Mouse (Mus musculus) limb, embryonic 11.5 days (tissue): Measurements from ENCODE around the gene Rpl38. TPM values are rescaled to one million over a fixed set of nuclear protein-coding genes. Genes with fewer than 3 reads are reported as not detected.
A peak's percentile ranks its signal among the peaks of the same experiment; 100 is the strongest.

ENCODE experiments used
- ATAC-seq: fragments of 200-750 bp; cut with Nextera tagmentation; 2 replicates; pipeline ENCODE4 v1.8.0; 2017; ENCODE audit warnings: low read depth; ENCODE audit not compliant: insufficient number of reproducible peaks, low FRiP score, low TSS enrichment
- DNase-seq: peaks from one replicate; pipeline ENCODE4 v3.0.0-alpha.2; 2015; ENCODE audit warnings: low spot score
- H3K27ac ChIP-seq: fragments of 300-500 bp; sonication (generic); replicated peaks from 2 replicates; pipeline ENCODE4 v1.5.1; 2014; ENCODE audit warnings: low read depth, mild to moderate bottlenecking, low read length
- H3K27me3 ChIP-seq: fragments of 300-500 bp; sonication (generic); 2 replicates; pipeline ENCODE4 v1.6.1; 2014; ENCODE audit warnings: mild to moderate bottlenecking, low read length, mixed read lengths; ENCODE audit not compliant: control insufficient read depth, insufficient read depth
- H3K36me3 ChIP-seq: fragments of 300-500 bp; sonication (generic); 2 replicates; pipeline ENCODE4 v1.6.1; 2014; ENCODE audit warnings: mild to moderate bottlenecking, low read length, moderate library complexity, mixed read lengths; ENCODE audit not compliant: control insufficient read depth, insufficient read depth
- H3K4me1 ChIP-seq: fragments of 300-500 bp; sonication (generic); 2 replicates; pipeline ENCODE4 v1.6.1; 2014; ENCODE audit warnings: low read length, mixed read lengths; ENCODE audit not compliant: control insufficient read depth, insufficient read depth
- H3K4me2 ChIP-seq: fragments of 300-500 bp; sonication (generic); 2 replicates; pipeline ENCODE4 v1.6.1; 2014; ENCODE audit warnings: low read depth, mild to moderate bottlenecking, moderate library complexity; ENCODE audit not compliant: severe bottlenecking
- H3K4me3 ChIP-seq: fragments of 300-500 bp; sonication (generic); 2 replicates; pipeline ENCODE4 v1.5.1; 2014; ENCODE audit warnings: low read depth, low read length
- H3K9ac ChIP-seq: fragments of 300-500 bp; sonication (generic); 2 replicates; pipeline ENCODE4 v1.6.1; 2014; ENCODE audit warnings: mild to moderate bottlenecking, low read length
- H3K9me3 ChIP-seq: fragments of 300-500 bp; sonication (generic); 2 replicates; pipeline ENCODE4 v1.6.1; 2016; ENCODE audit warnings: low read length; ENCODE audit not compliant: control insufficient read depth
- WGBS: fragments of 180-500 bp; shearing (Covaris S2); extraction: QIAGEN DNeasy Blood & Tissue Kit; methylation state at CpG from one replicate; pipeline ENCODE4 v1.1.7; 2014; 5-methylcytosine and 5-hydroxymethylcytosine counted together
- polyA plus RNA-seq: library from polyadenylated mRNA; unstranded; fragments of >200 nt; fragmentation: Nextera tagmentation; extraction: Ambion mirVana; gene quantifications from 2 replicates; pipeline ENCODE4 v1.2.1, GENCODE M21; 2014

Gene Rpl38
- 1,033 and 1,082 TPM in 2 replicates for polyA plus RNA-seq

- Histone ChIP-seq H3K9ac (peak within 1 kb of the TSS; percentile 95), H3K4me3 (peak within 1 kb of the TSS; percentile 92), H3K27me3 (no peaks in the 10 kb centered on the region), H3K4me2 (peak within 1 kb of the TSS; percentile 83), H3K36me3 (peaks cover 13% of the 10 kb centered on the region; the same call in 1 of the 2 replicates), H3K27ac (peak within 1 kb of the TSS; percentile 86), H3K9me3 (no peaks in the 10 kb centered on the region), H3K4me1 (0 out of 2 replicates have a peak, but pooled peaks cover 4% of the 10 kb centered on the region)
- peak; percentile 72 for ATAC-seq
- under 1% methylated on average over 20 of the region's 21 CpGs for WGBS
- DNase-seq = peak; percentile 96
These were observed at the start of gene Rpl38 for GRCm38 (mm10) chr11:114668301-114668710. Gene Rpl38, plus strand, starts transcription at chr11:114668524.

- H3K4me1 ChIP-seq = no peaks in the 10 kb centered on the region
- H3K36me3 ChIP-seq = no peaks in the 10 kb centered on the region
- no peak overlapping the region for H3K27ac ChIP-seq
- no peak overlapping the region for H3K4me3 ChIP-seq
- no peak for DNase-seq
- no peaks in the 10 kb centered on the region for H3K27me3 ChIP-seq
- no peak for ATAC-seq
- H3K4me2 ChIP-seq = no peak overlapping the region
- H3K9me3 ChIP-seq = no peaks in the 10 kb centered on the region
- no peak overlapping the region for H3K9ac ChIP-seq
- 49% methylated on average over 17 of the region's 17 CpGs for WGBS
These were observed 49.5 kb upstream of the Rpl38 start for GRCm38 (mm10) chr11:114618697-114619417.

GRCm38 (mm10) chr11:114626071-114626690 is 42.1 kb upstream of the Rpl38 start:
- Histone ChIP-seq H3K9ac (no peak overlapping the region), H3K36me3 (no peaks in the 10 kb centered on the region), H3K4me2 (no peak overlapping the region), H3K4me1 (0 out of 2 replicates have a peak, but pooled peaks cover 3% of the 10 kb centered on the region), H3K27me3 (no peaks in the 10 kb centered on the region), H3K9me3 (0 out of 2 replicates have a peak, but pooled peaks cover 4% of the 10 kb centered on the region), H3K4me3 (no peak overlapping the region), H3K27ac (no peak overlapping the region)
- DNase-seq (no peak), ATAC-seq (no peak)
- 76% methylated on average over 13 of the region's 13 CpGs for WGBS

- no peak overlapping the region for H3K4me3 ChIP-seq
- H3K36me3 ChIP-seq = no peaks in the 10 kb centered on the region
- 78% methylated on average over 4 of the region's 6 CpGs for WGBS
- DNase-seq = no peak
- H3K27ac ChIP-seq = no peak overlapping the region
- no peaks in the 10 kb centered on the region for H3K27me3 ChIP-seq
- no peak overlapping the region for H3K4me2 ChIP-seq
- no peak overlapping the region for H3K9ac ChIP-seq
- 0 out of 2 replicates have a peak, but pooled peaks cover 3% of the 10 kb centered on the region for H3K4me1 ChIP-seq
- no peak for ATAC-seq
- 0 out of 2 replicates have a peak, but pooled peaks cover 4% of the 10 kb centered on the region for H3K9me3 ChIP-seq
These were observed 41.3 kb upstream of the Rpl38 start for GRCm38 (mm10) chr11:114627036-114627435.

- ATAC-seq (no peak), DNase-seq (peak; percentile 47)
- H3K4me3 ChIP-seq = no peak overlapping the region
- H3K4me1 ChIP-seq = 0 out of 2 replicates have a peak, but pooled peaks cover 3% of the 10 kb centered on the region
- H3K4me2 ChIP-seq = no peak overlapping the region
- no peak overlapping the region for H3K27ac ChIP-seq
- no peak overlapping the region for H3K9ac ChIP-seq
- no peaks in the 10 kb centered on the region for H3K27me3 ChIP-seq
- 65% methylated on average over 12 of the region's 12 CpGs for WGBS
- no peaks in the 10 kb centered on the region for H3K36me3 ChIP-seq
- 0 out of 2 replicates have a peak, but pooled peaks cover 4% of the 10 kb centered on the region for H3K9me3 ChIP-seq
These were observed 40.3 kb upstream of the Rpl38 start for GRCm38 (mm10) chr11:114628032-114628431.

GRCm38 (mm10) chr11:114630044-114630443 is 38.3 kb upstream of the Rpl38 start:
- H3K4me1 ChIP-seq = 0 out of 2 replicates have a peak, but pooled peaks cover 3% of the 10 kb centered on the region
- H3K9me3 ChIP-seq = 0 out of 2 replicates have a peak, but pooled peaks cover 4% of the 10 kb centered on the region
- H3K4me2 ChIP-seq = no peak overlapping the region
- 80% methylated on average over 5 of the region's 5 CpGs for WGBS
- H3K36me3 ChIP-seq = no peaks in the 10 kb centered on the region
- no peak overlapping the region for H3K4me3 ChIP-seq
- no peaks in the 10 kb centered on the region for H3K27me3 ChIP-seq
- DNase-seq (no peak), ATAC-seq (no peak)
- no peak overlapping the region for H3K9ac ChIP-seq
- no peak overlapping the region for H3K27ac ChIP-seq

GRCm38 (mm10) chr11:114632266-114632665 is 36.1 kb upstream of the Rpl38 start:
- WGBS = 65% methylated on average over 8 of the region's 8 CpGs
- Histone ChIP-seq H3K9ac (no peak overlapping the region), H3K27me3 (no peaks in the 10 kb centered on the region), H3K27ac (no peak overlapping the region), H3K4me3 (no peak overlapping the region), H3K36me3 (no peaks in the 10 kb centered on the region), H3K4me2 (no peak overlapping the region), H3K9me3 (0 out of 2 replicates have a peak, but pooled peaks cover 4% of the 10 kb centered on the region), H3K4me1 (0 out of 2 replicates have a peak, but pooled peaks cover 3% of the 10 kb centered on the region)
- no peak for ATAC-seq
- DNase-seq = no peak

- Histone ChIP-seq H3K36me3 (no peaks in the 10 kb centered on the region), H3K4me1 (peaks cover 9% of the 10 kb centered on the region), H3K27me3 (no peaks in the 10 kb centered on the region), H3K27ac (no peak overlapping the region), H3K9ac (no peak overlapping the region), H3K4me2 (peak overlapping the region; percentile 11; the same call in 1 of the 2 replicates), H3K4me3 (no peak overlapping the region), H3K9me3 (no peaks in the 10 kb centered on the region)
- DNase-seq (peak; percentile 97), ATAC-seq (peak; percentile 53; the same call in 1 of the 2 replicates)
- WGBS = under 1% methylated on average over 6 of the region's 6 CpGs
These were observed 32.0 kb upstream of the Rpl38 start for GRCm38 (mm10) chr11:114636292-114636691.
